Mouse (Mus musculus): ENCODE results near the gene Krtap26-1. TPM values are rescaled to one million over a fixed set of nuclear protein-coding genes. Genes with fewer than 3 reads are reported as not detected.

Krtap26-1 gene
- total RNA-seq, 1 experiment from 2014 or later = not detected

Other genes starting within 250 kb of the Krtap26-1 start
- not detected in 2 replicates for gene Cldn17, start 140.8 kb downstream of the Krtap26-1 start, total RNA-seq (2021)
- gene Cldn8, start 84.6 kb downstream of the Krtap26-1 start, total RNA-seq (2021) = not detected in 2 replicates
- not detected in 2 replicates for gene Krtap24-1, start 35.5 kb downstream of the Krtap26-1 start, total RNA-seq (2021)
- gene 2310079G19Rik, start 20.1 kb downstream of the Krtap26-1 start, total RNA-seq (2021) = not detected in 2 replicates
- gene Krtap27-1, start 23.9 kb upstream of the Krtap26-1 start, total RNA-seq (2021) = not detected in 2 replicates
- gene 2310061N02Rik, start 60.2 kb upstream of the Krtap26-1 start, total RNA-seq (2021) = not detected in 2 replicates
- gene Krtap13-1, start 81.1 kb upstream of the Krtap26-1 start, total RNA-seq (2021) = not detected in 2 replicates
- gene Krtap13, start 103.8 kb upstream of the Krtap26-1 start, total RNA-seq (2021) = not detected in 2 replicates
- gene 2310034C09Rik, start 111.1 kb upstream of the Krtap26-1 start, total RNA-seq (2021) = not detected in 2 replicates
- not detected in 2 replicates for gene 2310057N15Rik, start 126.4 kb upstream of the Krtap26-1 start, total RNA-seq (2021)
- gene Gm5965, start 130.1 kb upstream of the Krtap26-1 start, total RNA-seq (2021) = not detected in 2 replicates
- gene Gm20741, start 164.4 kb upstream of the Krtap26-1 start, total RNA-seq (2021) = not detected in 2 replicates
- not detected in 2 replicates for gene Krtap15, start 172.4 kb upstream of the Krtap26-1 start, total RNA-seq (2021)
- not detected in 2 replicates for gene Krtap14, start 178.3 kb upstream of the Krtap26-1 start, total RNA-seq (2021)
- not detected in 2 replicates for gene Krtap19-1, start 221.6 kb upstream of the Krtap26-1 start, total RNA-seq (2021)
- not detected in 2 replicates for gene Krtap19-2, start 226.5 kb upstream of the Krtap26-1 start, total RNA-seq (2021)
- not detected in 2 replicates for gene Krtap19-3, start 230.2 kb upstream of the Krtap26-1 start, total RNA-seq (2021)
- gene Krtap19-4, start 237.3 kb upstream of the Krtap26-1 start, total RNA-seq (2021) = not detected in 2 replicates
- gene Krtap19-5, start 248.7 kb upstream of the Krtap26-1 start, total RNA-seq (2021) = not detected in 2 replicates